Mouse (Mus musculus): ENCODE data around the gene Bglap2.
"Not testable (repeated sequence)": the region's sequence is repeated elsewhere in the genome, so short reads cannot be mapped to it uniquely, and the experiment has no call there.

Gene Bglap2

DNA sequence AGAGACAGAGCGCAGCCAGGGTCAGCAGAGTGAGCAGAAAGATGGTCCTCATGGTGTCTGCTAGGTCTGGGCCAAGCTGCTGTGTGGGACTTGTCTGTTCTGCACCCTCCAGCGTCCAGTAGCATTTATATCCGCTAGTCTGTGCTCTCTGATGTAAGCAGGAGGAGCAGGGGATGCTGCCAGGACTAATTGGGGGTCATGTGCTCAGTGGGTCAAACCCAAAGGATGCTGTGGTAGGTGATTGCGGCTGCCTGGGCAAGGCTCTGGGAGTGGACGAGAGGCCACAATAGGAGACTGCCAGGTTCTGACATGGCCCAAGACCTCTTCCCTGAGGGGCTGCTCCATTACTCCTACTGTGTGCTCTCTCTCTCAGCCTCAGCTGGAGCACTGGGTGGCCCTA lies 5.9 kb upstream of the Bglap2 start, which contains the start of gene Bglap:
Bglap (minus strand) TSS at position 101 of the 400 bp plus-strand sequence.
- DNase-seq (ENCODE audit: low spot score), result no peak

DNA sequence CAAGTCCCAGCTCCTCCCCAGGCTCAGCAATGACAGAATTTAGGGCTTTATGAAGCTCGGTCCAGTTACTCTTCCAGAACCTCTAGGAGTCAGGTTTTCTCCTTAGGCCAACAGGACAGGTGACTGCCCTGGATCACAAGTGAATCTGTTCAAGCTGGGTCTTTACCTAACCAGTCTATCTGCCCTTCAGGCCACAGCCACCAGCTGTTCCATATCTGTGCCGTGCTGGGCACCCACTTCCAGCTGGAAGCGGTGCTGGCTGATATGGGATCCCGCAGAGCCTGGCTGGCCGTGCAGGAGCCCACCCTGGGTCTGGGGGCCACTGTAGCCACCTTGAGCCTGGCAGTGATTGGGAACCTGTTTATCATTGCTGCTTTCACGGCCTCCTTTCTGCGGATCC lies 3.9 kb upstream of the Bglap2 start:
- not testable (repeated sequence) for DNase-seq (ENCODE audit: low spot score)

DNA sequence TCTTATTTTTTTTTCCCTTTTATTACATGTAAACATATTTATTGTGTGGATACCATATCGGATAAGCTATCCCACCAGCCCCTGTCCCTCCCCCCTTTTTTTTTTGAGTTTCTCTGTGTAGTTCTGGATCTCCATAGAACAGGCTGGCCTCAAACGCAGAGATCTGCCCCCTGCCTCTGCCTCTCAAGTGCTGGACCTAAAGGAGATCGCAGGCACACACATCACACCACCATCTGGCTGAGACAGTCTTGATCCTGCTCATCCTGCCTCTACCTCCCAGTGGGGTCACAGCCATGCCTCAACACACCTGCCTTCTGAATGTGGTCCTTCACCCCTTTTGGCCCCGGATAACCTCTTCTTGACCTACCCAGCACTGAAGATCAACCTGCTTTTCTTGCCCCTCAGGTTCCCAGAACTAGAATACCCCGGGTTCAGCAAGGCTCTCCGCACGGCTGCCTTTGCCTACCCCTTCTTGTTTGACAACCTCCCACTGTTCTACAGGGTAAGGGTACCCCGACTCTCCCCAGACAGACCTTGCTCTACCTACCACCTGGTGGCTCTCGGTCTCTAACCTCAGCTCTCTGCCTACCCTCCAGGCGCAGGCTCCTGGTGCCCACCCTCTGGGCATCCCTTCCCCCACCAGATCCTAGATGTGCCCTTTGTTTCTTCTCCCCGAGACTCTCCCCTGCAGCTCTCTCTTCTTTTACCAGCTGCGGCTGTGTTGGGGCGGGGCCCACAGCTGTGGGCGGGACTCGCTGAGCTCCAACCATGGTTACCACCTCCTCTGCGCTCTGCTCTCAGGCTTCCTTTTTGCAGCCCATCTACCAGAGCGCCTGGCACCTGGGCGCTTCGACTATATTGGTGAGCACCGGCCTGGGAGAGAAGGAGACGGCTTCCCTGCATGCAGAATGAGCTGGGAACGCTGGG lies 3.2 kb upstream of the Bglap2 start:
- DNase-seq (ENCODE audit: low spot score), result not testable (repeated sequence)

DNA sequence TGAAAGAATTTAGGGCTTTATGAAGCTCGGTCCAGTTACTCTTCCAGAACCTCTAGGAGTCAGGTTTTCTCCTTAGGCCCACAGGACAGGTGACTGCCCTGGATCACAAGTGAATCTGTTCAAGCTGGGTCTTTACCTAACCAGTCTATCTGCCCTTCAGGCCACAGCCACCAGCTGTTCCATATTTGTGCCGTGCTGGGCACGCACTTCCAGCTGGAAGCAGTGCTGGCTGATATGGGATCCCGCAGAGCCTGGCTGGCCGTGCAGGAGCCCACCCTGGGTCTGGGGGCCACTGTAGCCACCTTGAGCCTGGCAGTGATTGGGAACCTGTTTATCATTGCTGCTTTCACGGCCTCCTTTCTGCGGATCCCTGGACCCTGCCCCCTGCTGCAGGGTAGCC lies 1.9 kb downstream of the Bglap2 start:
- not testable (repeated sequence) for DNase-seq (ENCODE audit: low spot score)

DNA sequence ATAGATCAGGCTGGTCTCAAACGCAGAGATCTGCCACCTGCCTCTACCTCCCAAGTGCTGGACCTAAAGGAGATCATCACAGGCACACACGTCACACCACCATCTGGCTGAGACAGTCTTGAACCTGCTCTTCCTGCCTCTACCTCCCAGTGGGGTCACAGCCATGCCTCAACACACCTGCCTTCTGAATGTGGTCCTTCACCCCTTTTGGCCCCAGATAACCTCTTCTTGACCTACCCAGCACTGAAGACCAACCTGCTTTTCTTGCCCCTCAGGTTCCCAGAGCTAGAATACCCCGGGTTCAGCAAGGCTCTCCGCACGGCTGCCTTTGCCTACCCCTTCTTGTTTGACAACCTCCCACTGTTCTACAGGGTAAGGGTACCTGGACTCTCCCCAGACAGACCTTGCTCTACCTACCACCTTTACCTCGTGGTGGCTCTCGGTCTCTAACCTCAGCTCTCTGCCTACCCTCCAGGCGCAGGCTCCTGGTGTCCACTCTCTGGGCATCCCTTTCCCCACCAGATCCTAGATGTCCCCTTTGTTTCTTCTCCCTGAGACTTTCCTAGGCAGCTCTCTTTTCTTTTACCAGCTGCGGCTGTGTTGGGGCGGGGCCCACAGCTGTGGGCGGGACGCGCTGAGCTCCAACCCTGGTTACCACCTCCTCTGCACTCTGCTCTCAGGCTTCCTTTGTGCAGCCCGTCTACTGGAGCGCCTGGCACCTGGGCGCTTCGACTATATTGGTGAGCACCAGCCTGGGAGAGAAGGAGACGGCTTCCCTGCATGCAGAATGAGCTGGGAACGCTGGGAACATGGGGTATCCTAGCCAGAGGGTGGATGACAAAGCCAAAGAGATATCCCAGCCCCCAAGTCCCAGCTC lies 2.5 kb downstream of the Bglap2 start:
- peak; percentile 28 for DNase-seq (ENCODE audit: low spot score)

DNA sequence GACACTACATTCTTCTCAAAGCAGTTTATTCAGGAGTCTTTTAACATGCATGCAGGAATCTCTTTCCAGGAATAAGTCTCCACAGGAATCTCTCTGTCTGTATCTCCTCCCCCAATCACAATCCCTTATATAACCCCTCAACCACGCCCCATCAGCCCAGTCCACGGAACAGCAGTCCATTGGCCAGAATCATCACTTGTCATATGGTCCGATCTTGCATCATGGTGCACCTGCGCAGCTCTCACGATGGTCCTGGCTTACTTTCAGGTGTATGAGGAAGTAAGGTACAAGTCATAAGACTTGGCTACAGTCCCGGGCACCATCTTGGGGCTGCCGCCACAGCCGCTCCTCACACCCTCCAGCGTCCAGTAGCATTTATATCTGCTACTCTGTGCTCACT lies 5.9 kb downstream of the Bglap2 start, which contains the start of gene Bglap3:
Bglap3 (minus strand) TSS at position 101 of the 400 bp plus-strand sequence.
- DNase-seq (ENCODE audit: low spot score), result not testable (repeated sequence)

DNA sequence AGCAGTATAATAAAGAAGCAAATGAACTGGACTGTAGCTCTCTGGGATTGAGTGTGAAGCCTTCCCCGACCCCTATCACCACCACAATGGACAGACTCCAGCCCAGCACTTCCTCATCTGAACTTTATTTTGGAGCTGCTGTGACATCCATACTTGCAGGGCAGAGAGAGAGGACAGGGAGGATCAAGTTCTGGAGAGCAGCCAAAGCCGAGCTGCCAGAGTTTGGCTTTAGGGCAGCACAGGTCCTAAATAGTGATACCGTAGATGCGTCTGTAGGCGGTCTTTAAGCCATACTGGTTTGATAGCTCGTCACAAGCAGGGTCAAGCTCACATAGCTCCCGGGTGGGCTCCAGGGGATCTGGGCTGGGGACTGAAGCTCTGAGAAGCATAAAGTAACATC lies 10.0 kb downstream of the Bglap2 start:
- not testable (repeated sequence) for DNase-seq (ENCODE audit: low spot score)

DNA sequence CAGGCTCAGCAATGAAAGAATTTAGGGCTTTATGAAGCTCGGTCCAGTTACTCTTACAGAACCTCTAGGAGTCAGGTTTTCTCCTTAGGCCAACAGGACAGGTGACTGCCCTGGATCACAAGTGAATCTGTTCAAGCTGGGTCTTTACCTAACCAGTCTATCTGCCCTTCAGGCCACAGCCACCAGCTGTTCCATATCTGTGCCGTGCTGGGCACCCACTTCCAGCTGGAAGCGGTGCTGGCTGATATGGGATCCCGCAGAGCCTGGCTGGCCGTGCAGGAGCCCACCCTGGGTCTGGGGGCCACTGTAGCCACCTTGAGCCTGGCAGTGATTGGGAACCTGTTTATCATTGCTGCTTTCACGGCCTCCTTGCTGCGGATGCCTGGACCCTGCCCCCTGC lies 11.0 kb downstream of the Bglap2 start:
- DNase-seq (ENCODE audit: low spot score), result not testable (repeated sequence)

DNA sequence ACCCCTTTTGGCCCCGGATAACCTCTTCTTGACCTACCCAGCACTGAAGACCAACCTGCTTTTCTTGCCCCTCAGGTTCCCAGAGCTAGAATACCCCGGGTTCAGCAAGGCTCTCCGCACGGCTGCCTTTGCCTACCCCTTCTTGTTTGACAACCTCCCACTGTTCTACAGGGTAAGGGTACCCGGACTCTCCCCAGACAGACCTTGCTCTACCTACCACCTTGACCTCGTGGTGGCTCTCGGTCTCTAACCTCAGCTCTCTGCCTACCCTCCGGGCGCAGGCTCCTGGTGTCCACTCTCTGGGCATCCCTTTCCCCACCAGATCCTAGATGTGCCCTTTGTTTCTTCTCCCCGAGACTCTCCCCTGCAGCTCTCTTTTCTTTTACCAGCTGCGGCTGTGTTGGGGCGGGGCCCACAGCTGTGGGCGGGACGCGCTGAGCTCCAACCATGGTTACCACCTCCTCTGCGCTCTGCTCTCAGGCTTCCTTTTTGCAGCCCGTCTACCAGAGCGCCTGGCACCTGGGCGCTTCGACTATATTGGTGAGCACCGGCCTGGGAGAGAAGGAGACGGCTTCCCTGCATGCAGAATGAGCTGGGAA lies 11.6 kb downstream of the Bglap2 start:
- not testable (repeated sequence) for DNase-seq (ENCODE audit: low spot score)

DNA sequence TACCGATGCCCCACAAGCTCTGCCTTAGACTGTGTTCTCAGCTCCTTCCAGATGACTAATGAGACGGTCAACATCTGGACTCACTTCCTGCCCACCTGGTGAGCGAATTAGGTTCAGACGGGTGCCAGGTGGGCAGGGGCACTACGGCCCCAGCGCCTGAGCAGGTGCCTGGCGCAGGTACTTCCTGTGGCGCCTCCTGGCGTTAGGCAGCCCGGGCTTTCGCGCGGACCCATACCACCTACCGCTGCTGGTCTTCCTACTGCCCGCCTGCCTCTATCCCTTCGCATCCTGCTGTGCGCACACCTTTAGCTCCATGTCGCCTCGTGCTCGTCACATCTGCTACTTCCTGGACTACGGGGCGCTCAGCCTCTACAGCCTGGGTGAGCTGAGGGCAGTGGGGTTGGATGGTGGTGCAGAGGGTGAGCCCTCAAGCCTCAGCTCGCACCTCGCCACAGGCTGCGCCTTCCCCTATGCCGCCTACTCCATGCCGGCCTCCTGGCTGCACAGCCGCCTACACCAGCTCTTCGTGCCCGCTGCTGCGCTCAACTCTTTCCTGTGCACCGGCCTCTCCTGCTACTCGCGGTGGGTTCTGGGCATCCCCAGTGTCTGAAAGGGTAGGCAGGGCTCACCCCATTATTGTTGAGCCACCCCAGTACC lies 12.7 kb downstream of the Bglap2 start:
- DNase-seq (ENCODE audit: low spot score), result no peak

DNA sequence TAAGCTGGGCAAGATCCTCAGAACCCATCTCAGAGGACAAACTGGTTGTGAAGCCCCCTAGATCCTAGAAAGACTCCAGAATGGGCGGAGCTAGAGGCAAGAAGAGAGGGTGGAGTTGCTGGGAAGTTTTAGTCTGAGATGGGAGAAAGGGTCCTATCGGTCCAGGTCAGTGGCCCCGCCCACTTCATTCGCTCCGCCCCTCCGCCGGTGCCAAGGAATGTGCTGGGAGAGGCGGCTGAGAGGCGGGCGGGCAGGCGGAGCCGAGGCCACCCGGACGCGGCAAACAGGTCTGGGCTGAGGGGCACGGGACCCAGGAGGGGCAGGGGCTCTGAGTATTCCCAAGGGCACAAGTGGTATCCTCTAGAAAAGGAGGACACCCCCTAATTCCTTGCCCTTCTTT lies 14.2 kb downstream of the Bglap2 start, which contains the start of gene Paqr6:
Paqr6 (plus strand) TSS at position 248 of the 400 bp plus-strand sequence.
- peak; percentile 51 for DNase-seq (ENCODE audit: low spot score)

DNA sequence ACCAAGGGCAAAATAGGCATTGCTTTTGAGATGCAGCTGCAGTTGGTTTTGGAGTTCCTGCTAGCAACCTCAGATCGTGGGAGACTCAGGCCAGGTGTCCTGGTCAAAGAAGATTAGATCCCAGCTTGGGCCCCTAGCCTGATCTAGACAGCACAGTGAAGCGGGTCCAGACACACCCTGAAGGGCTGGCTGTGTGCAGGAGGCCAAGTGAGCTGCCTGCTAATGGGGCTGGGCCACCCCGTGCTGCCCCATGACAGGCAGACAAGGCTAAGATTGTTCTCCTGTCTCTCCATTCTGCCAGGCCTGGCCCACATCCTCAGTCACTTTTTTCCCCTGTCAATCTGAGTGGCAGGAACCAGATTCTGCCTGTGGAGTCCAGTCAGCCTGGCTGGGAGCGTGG lies 14.8 kb downstream of the Bglap2 start:
- DNase-seq (ENCODE audit: low spot score), result no peak

DNA sequence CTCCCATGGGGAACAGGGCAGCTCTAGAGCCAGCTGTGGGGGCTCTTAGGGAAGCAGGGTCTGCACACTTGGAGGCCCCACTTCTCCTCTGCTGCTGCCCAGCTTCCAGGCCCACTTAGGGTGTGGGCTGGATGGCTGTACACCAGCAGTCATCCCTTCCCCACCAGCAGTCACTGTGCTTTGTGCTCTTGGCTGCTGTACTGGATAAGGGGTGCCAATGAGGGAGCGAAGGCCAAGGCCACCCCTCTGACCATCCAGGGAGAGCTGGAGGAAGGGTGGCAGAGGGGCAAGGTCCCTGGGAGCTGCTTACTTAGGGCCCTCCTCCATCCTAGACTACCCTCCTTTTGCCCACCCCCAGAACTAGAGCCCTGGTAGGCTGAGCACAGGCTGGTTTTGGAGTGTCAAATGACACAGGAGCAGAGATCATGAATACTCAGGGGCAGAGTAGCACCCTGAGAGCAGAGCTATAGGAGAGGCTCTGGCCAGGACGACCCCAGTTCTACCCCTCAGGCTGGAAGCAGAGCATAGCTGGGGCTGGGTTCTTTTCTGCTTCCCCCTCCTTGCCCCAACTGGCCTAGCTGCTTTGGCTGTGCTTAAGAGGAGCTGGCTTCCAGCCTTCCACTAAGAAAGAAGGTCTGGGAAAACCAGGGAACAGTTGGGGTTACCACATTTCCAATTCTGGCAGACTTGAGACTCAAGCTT lies 16.7 kb downstream of the Bglap2 start:
- no peak for DNase-seq (ENCODE audit: low spot score)

DNA sequence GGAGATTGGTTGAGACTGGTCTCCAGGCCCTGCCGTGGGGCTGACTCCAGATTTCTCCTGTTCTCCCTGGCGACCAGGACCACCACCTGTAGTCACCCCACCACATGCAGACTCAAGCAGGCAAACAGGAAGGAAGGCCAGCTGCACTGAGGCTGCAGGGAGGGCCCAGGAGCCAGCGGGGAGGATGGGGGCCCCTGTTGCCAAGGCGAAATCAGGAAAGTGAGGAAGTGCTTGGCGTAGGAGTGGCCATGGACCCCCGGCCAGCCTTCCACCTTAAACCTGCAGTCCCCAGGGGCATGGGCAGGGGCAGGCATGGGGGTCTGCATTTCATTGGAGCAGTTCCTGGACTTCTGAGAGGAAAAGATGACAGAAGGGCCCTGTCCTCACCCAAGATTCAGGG lies 17.4 kb downstream of the Bglap2 start:
- no peak for DNase-seq (ENCODE audit: low spot score)

DNA sequence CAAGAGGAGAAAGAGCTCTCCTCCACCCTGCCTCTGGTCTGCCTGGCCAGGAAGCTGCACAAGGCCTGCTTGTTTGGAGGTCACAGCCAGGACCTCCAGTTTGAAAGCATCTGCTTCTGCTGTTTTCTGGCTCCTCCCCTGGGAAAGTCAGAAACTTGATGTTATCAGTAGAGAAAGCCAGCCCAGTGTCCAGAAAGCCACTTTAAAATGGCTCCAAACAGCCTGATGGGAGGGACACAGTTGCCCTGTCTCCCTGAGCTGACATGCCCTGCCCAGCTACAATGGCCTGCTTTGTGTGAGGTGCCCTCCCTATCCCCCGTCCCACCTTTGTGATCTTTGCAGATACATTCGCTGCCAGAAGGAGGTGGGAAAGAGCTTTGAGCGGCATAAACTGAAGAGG lies 18.5 kb downstream of the Bglap2 start:
- no peak for DNase-seq (ENCODE audit: low spot score)

DNA sequence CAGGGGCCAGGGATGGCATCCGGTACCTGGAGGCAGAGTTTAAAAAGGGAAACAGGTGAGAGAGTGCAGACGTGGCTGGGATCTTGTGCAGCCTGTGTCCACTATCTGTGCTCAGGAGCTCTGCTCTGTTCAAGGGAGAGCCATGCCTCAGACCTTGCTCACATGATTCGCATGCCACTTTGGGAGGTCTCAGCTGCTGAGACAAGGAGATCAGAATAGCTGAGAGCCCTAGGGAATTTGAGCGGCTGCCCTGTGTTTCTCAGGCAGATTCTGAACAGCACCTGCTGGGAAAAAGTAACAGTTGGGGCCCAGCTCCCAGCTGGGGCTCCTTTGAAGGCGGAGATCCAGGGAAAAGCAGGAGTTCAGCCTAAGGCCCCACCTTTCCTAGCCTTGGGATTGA lies 18.9 kb downstream of the Bglap2 start:
- DNase-seq (ENCODE audit: low spot score), result no peak

DNA sequence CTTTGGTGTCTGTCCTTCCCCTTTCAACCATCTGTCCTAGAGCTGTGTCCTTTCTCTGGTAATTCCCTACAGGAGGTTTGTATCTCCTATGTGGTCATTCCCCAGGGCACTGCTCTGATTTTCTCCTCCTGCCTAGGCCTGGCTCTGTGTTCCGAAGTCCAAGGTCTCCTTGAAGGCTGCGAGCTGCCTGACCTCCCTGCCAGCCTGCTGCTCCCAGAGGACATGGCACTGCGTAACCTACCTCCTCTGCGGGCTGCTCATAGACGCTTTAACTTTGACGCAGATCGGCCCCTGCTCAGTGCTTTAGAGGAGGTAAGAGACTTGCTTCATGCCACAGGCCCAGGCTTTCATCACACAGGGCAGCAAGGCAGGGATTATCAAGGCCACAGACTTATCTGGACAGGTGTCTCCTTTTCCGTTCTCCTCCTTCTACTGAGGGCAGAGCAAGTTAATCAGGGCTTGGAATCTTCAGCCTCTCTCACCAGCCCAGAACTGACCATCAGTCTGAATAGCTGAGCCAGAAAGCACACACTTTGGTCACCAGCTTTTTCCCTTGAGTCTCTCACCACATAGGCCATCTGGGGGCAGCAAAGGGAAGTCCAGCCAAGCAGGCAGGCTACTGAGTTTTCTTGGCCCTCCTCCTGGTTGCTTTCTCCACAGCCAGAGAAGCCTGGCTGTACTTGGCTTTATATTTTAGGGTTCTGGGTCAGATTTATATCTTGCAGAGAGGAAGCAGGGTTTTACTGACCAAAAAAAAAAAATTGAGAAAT lies 23.9 kb downstream of the Bglap2 start:
- no peak for DNase-seq (ENCODE audit: low spot score)

DNA sequence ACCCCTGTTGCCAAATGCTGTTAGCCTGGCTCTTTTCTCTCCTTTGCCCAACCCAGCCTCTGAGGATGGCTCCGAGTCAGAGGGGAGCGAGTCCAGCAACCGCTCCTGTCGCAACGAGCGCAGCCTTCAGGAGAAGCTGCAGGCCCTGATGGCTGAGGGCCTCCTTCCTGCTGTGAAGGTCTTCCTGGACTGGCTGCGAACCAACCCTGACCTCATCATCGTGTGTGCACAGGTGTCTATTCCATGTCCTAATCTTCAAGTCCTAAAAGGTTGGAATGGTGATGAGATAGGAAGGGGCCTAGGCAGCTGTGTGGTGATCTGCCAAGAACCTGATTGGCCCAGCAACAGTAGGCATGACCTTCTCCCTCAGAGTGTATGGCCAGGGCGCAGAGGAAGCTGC lies 25.6 kb downstream of the Bglap2 start:
- DNase-seq (ENCODE audit: low spot score), result no peak

DNA sequence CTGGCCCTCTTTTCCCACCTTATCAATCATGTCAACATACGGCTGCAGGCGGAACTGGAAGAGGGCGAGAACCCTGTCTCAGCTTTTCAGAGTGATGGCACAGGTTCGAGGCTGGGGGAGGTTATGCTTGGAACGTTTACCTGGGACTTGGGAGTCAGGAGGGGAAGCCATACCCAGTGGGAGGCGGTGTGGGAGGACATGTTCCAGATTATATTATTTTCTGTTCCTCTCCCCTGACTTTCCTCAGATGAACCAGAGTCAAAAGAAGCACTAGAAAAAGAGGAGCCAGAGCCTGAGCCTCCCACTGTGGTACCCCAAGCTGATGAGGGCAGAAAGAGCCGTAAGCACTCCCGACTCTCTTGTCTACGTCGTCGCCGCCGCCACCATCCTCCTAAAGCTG lies 27.8 kb downstream of the Bglap2 start:
- DNase-seq (ENCODE audit: low spot score), result no peak

DNA sequence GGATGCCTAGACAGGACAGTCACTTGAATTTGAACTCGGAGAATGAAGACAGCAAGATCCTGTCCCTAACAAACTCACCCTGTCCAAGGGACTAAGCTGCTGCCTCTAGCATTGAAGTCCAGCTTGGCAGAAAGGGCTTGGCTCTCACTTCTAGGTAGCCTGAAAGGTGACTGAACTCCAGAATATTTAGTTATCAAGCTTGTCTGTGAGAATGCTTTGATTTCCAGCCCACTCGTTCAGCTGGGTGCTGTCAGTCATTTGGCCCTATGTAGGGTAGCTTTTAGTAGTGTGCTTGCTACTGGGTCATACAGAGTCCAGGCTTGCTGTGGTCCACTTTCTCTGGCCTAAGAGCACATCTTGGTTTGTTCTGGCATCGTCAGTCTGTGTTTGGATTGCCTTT lies 39.5 kb downstream of the Bglap2 start:
- DNase-seq (ENCODE audit: low spot score), result no peak
